Mouse (Mus musculus) ES-E14 (cell line): ENCODE measurements around the gene Amn. TPM values are rescaled to one million over a fixed set of nuclear protein-coding genes. Genes with fewer than 3 reads are reported as not detected.

Source experiments
- DNase-seq: peaks from one replicate; pipeline ENCODE4 v3.0.0-alpha.2; 2013; ENCODE audit warnings: low read depth, low spot score
- H3K27ac ChIP-seq: 2 replicates; pipeline ENCODE4 v1.5.1; 2012; ENCODE audit warnings: low read depth, mild to moderate bottlenecking, low read length, moderate library complexity, mixed read lengths; ENCODE audit not compliant: poor library complexity, insufficient read depth, severe bottlenecking
- H3K36me3 ChIP-seq: 2 replicates; pipeline ENCODE4 v1.6.1; 2012; ENCODE audit warnings: mild to moderate bottlenecking, low read length, moderate library complexity, mixed read lengths; ENCODE audit not compliant: control insufficient read depth, poor library complexity, insufficient read depth, severe bottlenecking
- H3K4me1 ChIP-seq, 2 experiments: fragments of 150-350 bp in 1 of 2; sonication (generic) in 1 of 2; 2 replicates each; pipeline ENCODE4 v1.6.1; 2012; ENCODE audit warnings: low read length in 2 of 2, mild to moderate bottlenecking in 1 of 2, mixed read lengths in 1 of 2; ENCODE audit not compliant: control insufficient read depth in 2 of 2, insufficient read depth in 2 of 2, poor library complexity in 1 of 2
- H3K4me3 ChIP-seq, 2 experiments: fragments of 150-350 bp in 1 of 2; sonication (generic) in 1 of 2; 2 replicates each; pipeline ENCODE4 v1.5.1; 2012; ENCODE audit warnings: low read length in 2 of 2, low read depth in 1 of 2, mild to moderate bottlenecking in 1 of 2, mixed read lengths in 1 of 2; ENCODE audit not compliant: insufficient read depth in 1 of 2, poor library complexity in 1 of 2, severe bottlenecking in 1 of 2
- H3K9ac ChIP-seq: 2 replicates; pipeline ENCODE4 v1.6.1; 2012; ENCODE audit warnings: low read depth, mild to moderate bottlenecking, low read length, mixed read lengths; ENCODE audit not compliant: poor library complexity, insufficient read depth, severe bottlenecking
- H3K9me3 ChIP-seq: fragments of 150-350 bp; sonication (generic); 2 replicates; pipeline ENCODE4 v1.6.1; 2012; ENCODE audit warnings: low read depth, mild to moderate bottlenecking, low read length; ENCODE audit not compliant: control insufficient read depth, insufficient read depth
- CHD2 ChIP-seq: IDR thresholded peaks from 2 replicates; pipeline ENCODE4 v1.6.1; 2014; ENCODE audit warnings: mild to moderate bottlenecking, low read depth, low read length, inconsistent platforms
- HCFC1 ChIP-seq: IDR thresholded peaks from 2 replicates; pipeline ENCODE4 v1.6.1; 2012; ENCODE audit warnings: low read length, inconsistent platforms, borderline replicate concordance; ENCODE audit not compliant: insufficient read depth
- MAFK ChIP-seq: IDR thresholded peaks from 2 replicates; pipeline ENCODE4 v1.6.1; 2014; ENCODE audit warnings: mild to moderate bottlenecking, low read depth, low read length, inconsistent platforms; ENCODE audit not compliant: insufficient read depth
- ZC3H11A ChIP-seq: IDR thresholded peaks from 2 replicates; pipeline ENCODE4 v1.6.1; 2012; ENCODE audit warnings: low read depth, mild to moderate bottlenecking, inconsistent platforms, low read length, borderline replicate concordance
- ZNF384 ChIP-seq: IDR thresholded peaks from 2 replicates; pipeline ENCODE4 v1.6.1; 2012; ENCODE audit warnings: low read depth, low read length, inconsistent platforms
- in situ Hi-C, 2 experiments: fragments of 600-800 bp; cut with MboI; formaldehyde crosslinking; loops; one replicate each; pipeline ENCODE4 v1.15.1; 2025; ENCODE audit warnings: low sequenced_read_pairs in 2 of 2, inconsistent platforms in 1 of 2; ENCODE audit not compliant: unreplicated experiment in 2 of 2
- total RNA-seq: library from RNA; depleted of rRNA; stranded (reverse); fragments of 300-350 nt; gene quantifications from 2 replicates; pipeline ENCODE4 v1.2.3, GENCODE M21; 2012

Amn gene
- total RNA-seq, 1 experiment, result 15.5 TPM

GRCm38 (mm10) chr12:111238345-111238744 lies 32.5 kb upstream of the Amn start:
- Histone ChIP-seq H3K27ac (no peak overlapping the region), H3K9me3 (no peaks in the 10 kb centered on the region), H3K4me3 (no peak overlapping the region), H3K36me3 (peaks cover 6% of the 10 kb centered on the region; the same call in 1 of the 2 replicates), H3K4me1 (peaks cover 5 to 15% of the 10 kb centered on the region in 2 experiments), H3K9ac (no peak overlapping the region)
- TF ChIP-seq ZNF384 (no peak), MAFK (no peak), CHD2 (no peak), ZC3H11A (no peak), HCFC1 (no peak)
- in situ Hi-C loops, result no loop called here
- no peak for DNase-seq

DNA sequence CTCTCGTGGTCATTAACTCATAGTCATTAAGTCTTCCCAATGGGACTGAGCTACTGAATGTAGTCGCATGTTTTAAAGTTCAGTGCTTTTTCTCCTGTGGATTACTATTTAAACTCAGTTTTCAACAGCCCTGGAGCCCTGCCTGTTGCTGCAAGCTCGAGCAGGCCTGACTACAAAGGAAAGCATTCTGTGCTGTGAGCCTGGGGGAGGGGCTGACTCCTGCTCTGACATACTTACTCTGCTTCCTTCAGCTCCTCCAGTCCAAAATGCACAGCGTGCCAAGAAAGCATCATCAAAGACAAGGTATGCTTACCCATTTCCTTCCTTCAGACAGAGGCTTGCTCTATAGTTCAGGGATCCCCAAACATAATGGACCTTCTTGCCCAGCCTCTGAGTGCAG lies 32.1 kb upstream of the Amn start:
- peaks cover 7% of the 10 kb centered on the region; the same call in 1 of the 2 replicates for H3K36me3 ChIP-seq
- in situ Hi-C loops, result no loop called here
- no peak overlapping the region for H3K27ac ChIP-seq
- H3K9me3 ChIP-seq, result no peaks in the 10 kb centered on the region
- peaks cover 5 to 15% of the 10 kb centered on the region in 2 experiments for H3K4me1 ChIP-seq
- H3K4me3 ChIP-seq, result no peak overlapping the region
- DNase-seq, result no peak
- no peak overlapping the region for H3K9ac ChIP-seq
- TF ChIP-seq CHD2 (no peak), HCFC1 (no peak), ZNF384 (no peak), MAFK (no peak), ZC3H11A (no peak)

- H3K4me1 ChIP-seq, result peaks cover 0 to 8% of the 10 kb centered on the region in 2 experiments; a peak in 2 of 4 replicates
- DNase-seq, result no peak
- in situ Hi-C loops, result no loop called here
- H3K27ac ChIP-seq, result no peak overlapping the region
- no peak overlapping the region for H3K9ac ChIP-seq
- no peak overlapping the region for H3K4me3 ChIP-seq
- no peaks in the 10 kb centered on the region for H3K9me3 ChIP-seq
- TF ChIP-seq ZNF384, result no peak
- no peak for TF ChIP-seq MAFK
- no peak for TF ChIP-seq ZC3H11A
- peaks cover 9% of the 10 kb centered on the region; the same call in 1 of the 2 replicates for H3K36me3 ChIP-seq
Observed at GRCm38 (mm10) chr12:111239930-111240329, 31.0 kb upstream of the Amn start.

DNA sequence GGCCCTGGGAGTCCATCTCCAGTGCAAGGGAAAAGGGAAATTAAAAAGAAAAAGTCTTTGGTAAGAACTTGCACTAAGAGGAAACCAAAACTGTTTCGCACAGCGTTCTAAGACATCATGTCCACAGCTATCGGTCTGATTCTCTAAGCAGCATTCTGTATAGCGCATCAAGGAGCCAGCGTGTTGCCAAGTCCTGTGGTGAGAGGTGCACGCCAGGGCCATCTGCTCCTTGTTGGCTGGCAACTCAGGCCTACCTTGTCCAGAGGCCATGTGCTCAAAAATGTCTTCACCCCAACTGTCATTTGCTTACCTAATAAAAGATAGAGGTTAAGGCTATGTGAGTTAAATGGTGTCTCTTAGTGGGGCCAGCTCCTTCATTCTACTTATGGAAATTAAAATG lies 29.0 kb upstream of the Amn start:
- peaks cover 0 to 2% of the 10 kb centered on the region in 2 experiments; a peak in 1 of 4 replicates for H3K4me1 ChIP-seq
- H3K9me3 ChIP-seq, result no peaks in the 10 kb centered on the region
- in situ Hi-C loops, result no loop called here
- H3K9ac ChIP-seq, result no peak overlapping the region
- DNase-seq, result no peak
- H3K4me3 ChIP-seq, result no peak overlapping the region
- no peak overlapping the region for H3K27ac ChIP-seq
- TF ChIP-seq ZNF384 (no peak), MAFK (no peak), ZC3H11A (no peak), CHD2 (no peak), HCFC1 (no peak)
- H3K36me3 ChIP-seq, result peaks cover 12% of the 10 kb centered on the region; the same call in 1 of the 2 replicates

GRCm38 (mm10) chr12:111242346-111242745 lies 28.5 kb upstream of the Amn start:
- Histone ChIP-seq H3K9me3 (no peaks in the 10 kb centered on the region), H3K36me3 (peaks cover 12% of the 10 kb centered on the region; the same call in 1 of the 2 replicates), H3K4me3 (no peak overlapping the region), H3K4me1 (peaks cover 0 to 2% of the 10 kb centered on the region in 2 experiments; a peak in 1 of 4 replicates), H3K9ac (no peak overlapping the region), H3K27ac (no peak overlapping the region)
- DNase-seq, result no peak
- in situ Hi-C loops, result no loop called here
- TF ChIP-seq ZNF384 (no peak), MAFK (no peak), HCFC1 (no peak), ZC3H11A (no peak), CHD2 (no peak)
